Mouse (Mus musculus): ENCODE data around the gene Mien1. TPM values are rescaled to one million over a fixed set of nuclear protein-coding genes. Genes with fewer than 3 reads are reported as not detected.

Mien1 gene
- total and polyA plus RNA-seq, 3 experiments: 71.6 to 93.2 TPM; not detected in 1

- H3K4me3 ChIP-seq (ENCODE audit: control insufficient read depth in 1 of 2, insufficient read depth in 1 of 2, low read depth in 2 of 2, low read length in 2 of 2): no peak overlapping the region
- peaks cover 20 to 24% of the 10 kb centered on the region in 2 experiments for H3K27me3 ChIP-seq (ENCODE audit: control insufficient read depth in 1 of 2, insufficient read depth in 2 of 2, low read length in 2 of 2)
- H3K9ac ChIP-seq (ENCODE audit: control insufficient read depth, low read depth, low read length, poor library complexity, severe bottlenecking): no peak overlapping the region
- no peaks in the 10 kb centered on the region for H3K4me1 ChIP-seq (ENCODE audit: control insufficient read depth in 1 of 2, insufficient read depth in 2 of 2, low read length in 2 of 2)
- no peaks in the 10 kb centered on the region for H3K79me2 ChIP-seq (ENCODE audit: control insufficient read depth, insufficient read depth, low read length, poor library complexity)
- DNase-seq (ENCODE audit: low read depth, low spot score): no peak
- TF ChIP-seq USF1 (IDR thresholded peaks at IDR 0.05; ENCODE audit: low read depth, low read length): no peak
- TF ChIP-seq TAL1 (IDR thresholded peaks at IDR 0.05; ENCODE audit: low read length): no peak
- no peak for TF ChIP-seq KAT2A (conservative IDR thresholded peaks at IDR 0.05; ENCODE audit: low read depth, low read length)
- no peak for TF ChIP-seq JUND (IDR thresholded peaks at IDR 0.05; ENCODE audit: low read depth, low read length)
- no peak for TF ChIP-seq RCOR1 (IDR thresholded peaks at IDR 0.05; ENCODE audit: low read depth, low read length)
- no peak for TF ChIP-seq GABPA (IDR thresholded peaks at IDR 0.05; ENCODE audit: low read depth, low read length)
- no peak for TF ChIP-seq NELFE (IDR thresholded peaks at IDR 0.05; ENCODE audit: low read depth, low read length)
- H3K36me3 ChIP-seq (ENCODE audit: control insufficient read depth in 1 of 2, insufficient read depth in 2 of 2, low read length in 2 of 2): no peaks in the 10 kb centered on the region
- H3K27ac ChIP-seq (ENCODE audit: control insufficient read depth, low read depth, low read length): no peak overlapping the region
- H3K9me3 ChIP-seq (replicated peaks; ENCODE audit: insufficient read depth, low read length): no peaks in the 10 kb centered on the region
These were observed 37.0 kb upstream of the Mien1 start for GRCm38 (mm10) chr11:98475630-98476433.

- H3K9me3 ChIP-seq (replicated peaks; ENCODE audit: insufficient read depth, low read length): no peaks in the 10 kb centered on the region
- H3K79me2 ChIP-seq (ENCODE audit: control insufficient read depth, insufficient read depth, low read length, poor library complexity): no peaks in the 10 kb centered on the region
- H3K9ac ChIP-seq (ENCODE audit: control insufficient read depth, low read depth, low read length, poor library complexity, severe bottlenecking): no peak overlapping the region
- no peak for DNase-seq (ENCODE audit: low read depth, low spot score)
- no peak overlapping the region for H3K27ac ChIP-seq (ENCODE audit: control insufficient read depth, low read depth, low read length)
- no peak overlapping the region for H3K4me3 ChIP-seq (ENCODE audit: control insufficient read depth in 1 of 2, insufficient read depth in 1 of 2, low read depth in 2 of 2, low read length in 2 of 2)
- TF ChIP-seq ZMIZ1 (IDR thresholded peaks at IDR 0.05; ENCODE audit: low read depth, low read length) (no peak), CTCF (IDR thresholded peaks at IDR 0.05 in 2 of 3, conservative IDR thresholded peaks at IDR 0.05 in 1 of 3; ENCODE audit: control insufficient read depth in 1 of 3, insufficient read depth in 1 of 3, low read depth in 2 of 3, low read length in 3 of 3, poor library complexity in 1 of 3, severe bottlenecking in 1 of 3) (no peak), CHD2 (IDR thresholded peaks at IDR 0.05; ENCODE audit: low read length) (no peak), POLR2AphosphoS5 (IDR thresholded peaks at IDR 0.05; ENCODE audit: borderline replicate concordance, low read depth, low read length) (no peak), ZC3H11A (IDR thresholded peaks at IDR 0.05; ENCODE audit: low read depth, low read length) (no peak), UBTF (IDR thresholded peaks at IDR 0.05; ENCODE audit: borderline replicate concordance, insufficient read depth, low read depth, low read length) (no peak), ETS1 (IDR thresholded peaks at IDR 0.05; ENCODE audit: low read depth, low read length) (no peak), SIN3A (IDR thresholded peaks at IDR 0.05; ENCODE audit: low read length) (no peak), MEF2A (IDR thresholded peaks at IDR 0.05; ENCODE audit: extremely low read depth, insufficient replicate concordance, low read depth, low read length, poor library complexity, severe bottlenecking) (no peak), EP300 (IDR thresholded peaks at IDR 0.05; ENCODE audit: low read depth in 1 of 2, low read length in 2 of 2) (no peak)
- peaks cover 26 to 28% of the 10 kb centered on the region in 2 experiments for H3K27me3 ChIP-seq (ENCODE audit: control insufficient read depth in 1 of 2, insufficient read depth in 2 of 2, low read length in 2 of 2)
- H3K4me1 ChIP-seq (ENCODE audit: control insufficient read depth in 1 of 2, insufficient read depth in 2 of 2, low read length in 2 of 2): no peaks in the 10 kb centered on the region
- no peaks in the 10 kb centered on the region for H3K36me3 ChIP-seq (ENCODE audit: control insufficient read depth in 1 of 2, insufficient read depth in 2 of 2, low read length in 2 of 2)
These were observed 36.2 kb upstream of the Mien1 start for GRCm38 (mm10) chr11:98474967-98475366.
